Mouse (Mus musculus): ENCODE results near the gene Cars. TPM values are rescaled to one million over a fixed set of nuclear protein-coding genes. Genes with fewer than 3 reads are reported as not detected.

The Cars gene
- polyA plus RNA-seq, 1 experiment from 2014 or later = 57.8 TPM

GRCm38 (mm10) chr7:143614404-143615135, 14.7 kb upstream of the Cars start:
- Histone ChIP-seq H3K4me3 (no peak overlapping the region), H3K36me3 (no peaks in the 10 kb centered on the region), H3K27ac (no peak overlapping the region), H3K4me2 (no peak overlapping the region), H3K9me3 (no peaks in the 10 kb centered on the region), H3K4me1 (replicated peaks) (no peaks in the 10 kb centered on the region), H3K9ac (no peak overlapping the region), H3K27me3 (no peaks in the 10 kb centered on the region)
- no peak for ATAC-seq (ENCODE audit: low FRiP score)
- 72% methylated on average over 9 of the region's 9 CpGs for WGBS

GRCm38 (mm10) chr7:143612215-143612614, 12.3 kb upstream of the Cars start:
- Histone ChIP-seq H3K27me3 (no peaks in the 10 kb centered on the region), H3K4me3 (no peak overlapping the region), H3K27ac (no peak overlapping the region), H3K36me3 (no peaks in the 10 kb centered on the region), H3K4me1 (replicated peaks) (no peaks in the 10 kb centered on the region), H3K9me3 (no peaks in the 10 kb centered on the region), H3K4me2 (no peak overlapping the region), H3K9ac (no peak overlapping the region)
- WGBS = 59% methylated on average over 3 of the region's 3 CpGs
- no peak for ATAC-seq (ENCODE audit: low FRiP score)

- Histone ChIP-seq H3K4me3 (no peak overlapping the region), H3K4me1 (replicated peaks) (peaks cover 4% of the 10 kb centered on the region)
- 86% methylated on average over 3 of the region's 3 CpGs for WGBS
Observed at GRCm38 (mm10) chr7:143605321-143605720, 5.4 kb upstream of the Cars start.

GRCm38 (mm10) chr7:143604889-143605288, 5.0 kb upstream of the Cars start:
- 81% methylated on average over 2 of the region's 2 CpGs for WGBS
- no peak overlapping the region for H3K9ac ChIP-seq

More at GRCm38 (mm10) chr7:143605321-143605720, 5.4 kb upstream of the Cars start:
- Histone ChIP-seq H3K9ac (no peak overlapping the region), H3K9me3 (no peaks in the 10 kb centered on the region), H3K27me3 (no peaks in the 10 kb centered on the region), H3K36me3 (no peaks in the 10 kb centered on the region), H3K4me2 (no peak overlapping the region), H3K27ac (no peak overlapping the region)
- ATAC-seq (ENCODE audit: low FRiP score) = no peak

GRCm38 (mm10) chr7:143601705-143602104, 1.8 kb upstream of the Cars start:
- peaks cover 22% of the 10 kb centered on the region for H3K4me1 ChIP-seq (replicated peaks)
- no peak for ATAC-seq (ENCODE audit: low FRiP score)
- H3K27me3 ChIP-seq = no peaks in the 10 kb centered on the region
- no peaks in the 10 kb centered on the region for H3K9me3 ChIP-seq
- no peak overlapping the region for H3K4me2 ChIP-seq
- peaks cover 1% of the 10 kb centered on the region; the same call in 1 of the 2 replicates for H3K36me3 ChIP-seq
- no peak overlapping the region for H3K27ac ChIP-seq
- H3K4me3 ChIP-seq = no peak overlapping the region
- H3K9ac ChIP-seq = no peak overlapping the region
- WGBS = 85% methylated on average over 2 of the region's 2 CpGs

More at GRCm38 (mm10) chr7:143604889-143605288, 5.0 kb upstream of the Cars start:
- Histone ChIP-seq H3K27me3 (no peaks in the 10 kb centered on the region), H3K27ac (no peak overlapping the region), H3K4me2 (no peak overlapping the region), H3K36me3 (no peaks in the 10 kb centered on the region), H3K4me1 (replicated peaks) (peaks cover 5% of the 10 kb centered on the region), H3K4me3 (no peak overlapping the region), H3K9me3 (no peaks in the 10 kb centered on the region)
- no peak for ATAC-seq (ENCODE audit: low FRiP score)

- H3K9ac ChIP-seq = peak overlapping the region; percentile 51; the same call in 1 of the 2 replicates
- H3K27me3 ChIP-seq = no peaks in the 10 kb centered on the region
- H3K36me3 ChIP-seq = peaks cover 9% of the 10 kb centered on the region; the same call in 1 of the 2 replicates
- 0 out of 2 replicates have a peak overlapping the region, but pooled peaks have one; percentile 40 for H3K27ac ChIP-seq
- WGBS = 10% methylated on average over 15 of the region's 15 CpGs
- H3K4me2 ChIP-seq = peak overlapping the region; percentile 87
- ATAC-seq (ENCODE audit: low FRiP score) = peak; percentile 8; the same call in 1 of the 2 replicates
- no peaks in the 10 kb centered on the region for H3K9me3 ChIP-seq
- H3K4me1 ChIP-seq (replicated peaks) = peaks cover 27% of the 10 kb centered on the region
- peak overlapping the region; percentile 92 for H3K4me3 ChIP-seq
Observed at GRCm38 (mm10) chr7:143600231-143600740, 396 bp upstream of the Cars start.

GRCm38 (mm10) chr7:143594865-143595264, 5.0 kb downstream of the Cars start:
- no peak overlapping the region for H3K4me2 ChIP-seq
- no peak overlapping the region for H3K4me3 ChIP-seq
- WGBS = 67% methylated on average over 5 of the region's 5 CpGs
- peak overlapping the region; percentile 25 for H3K27ac ChIP-seq
- H3K36me3 ChIP-seq = peaks cover 46% of the 10 kb centered on the region
- ATAC-seq (ENCODE audit: low FRiP score) = no peak
- H3K27me3 ChIP-seq = no peaks in the 10 kb centered on the region
- no peak overlapping the region; the same call in 1 of the 2 replicates for H3K9ac ChIP-seq
- peaks cover 35% of the 10 kb centered on the region for H3K4me1 ChIP-seq (replicated peaks)
- no peaks in the 10 kb centered on the region for H3K9me3 ChIP-seq

- no peak overlapping the region for H3K4me3 ChIP-seq
- H3K9me3 ChIP-seq = no peaks in the 10 kb centered on the region
- no peak for ATAC-seq (ENCODE audit: low FRiP score)
- peaks cover 18% of the 10 kb centered on the region for H3K4me1 ChIP-seq (replicated peaks)
- no peak overlapping the region for H3K4me2 ChIP-seq
- no peaks in the 10 kb centered on the region for H3K27me3 ChIP-seq
- 96% methylated on average over 10 of the region's 10 CpGs for WGBS
- H3K36me3 ChIP-seq = peaks cover 72% of the 10 kb centered on the region
- H3K27ac ChIP-seq = no peak overlapping the region
- no peak overlapping the region for H3K9ac ChIP-seq
Observed at GRCm38 (mm10) chr7:143592255-143592654, 7.6 kb downstream of the Cars start.

- ATAC-seq (ENCODE audit: low FRiP score) = no peak
- Histone ChIP-seq H3K27me3 (no peaks in the 10 kb centered on the region), H3K4me1 (replicated peaks) (no peaks in the 10 kb centered on the region), H3K27ac (no peak overlapping the region), H3K9me3 (no peaks in the 10 kb centered on the region), H3K36me3 (peaks cover 97% of the 10 kb centered on the region), H3K9ac (no peak overlapping the region), H3K4me3 (no peak overlapping the region), H3K4me2 (no peak overlapping the region)
- 89% methylated on average over 4 of the region's 4 CpGs for WGBS
Observed at GRCm38 (mm10) chr7:143588006-143588405, 11.9 kb downstream of the Cars start.

GRCm38 (mm10) chr7:143587586-143587985, 12.3 kb downstream of the Cars start:
- Histone ChIP-seq H3K27ac (no peak overlapping the region), H3K4me1 (replicated peaks) (no peaks in the 10 kb centered on the region), H3K4me2 (no peak overlapping the region), H3K4me3 (no peak overlapping the region), H3K9ac (no peak overlapping the region), H3K9me3 (no peaks in the 10 kb centered on the region), H3K27me3 (no peaks in the 10 kb centered on the region), H3K36me3 (peaks cover 97% of the 10 kb centered on the region)
- 89% methylated on average over 5 of the region's 5 CpGs for WGBS
- no peak for ATAC-seq (ENCODE audit: low FRiP score)

- Histone ChIP-seq H3K27ac (no peak overlapping the region), H3K27me3 (no peaks in the 10 kb centered on the region), H3K4me2 (no peak overlapping the region), H3K4me1 (replicated peaks) (no peaks in the 10 kb centered on the region), H3K9ac (no peak overlapping the region), H3K9me3 (no peaks in the 10 kb centered on the region), H3K36me3 (peaks cover 89% of the 10 kb centered on the region), H3K4me3 (no peak overlapping the region)
- ATAC-seq (ENCODE audit: low FRiP score) = no peak
- WGBS = 40% methylated on average over 3 of the region's 3 CpGs
Observed at GRCm38 (mm10) chr7:143583956-143584355, 15.9 kb downstream of the Cars start.

- no peak overlapping the region for H3K4me2 ChIP-seq
- no peak overlapping the region for H3K9ac ChIP-seq
- ATAC-seq (ENCODE audit: low FRiP score) = no peak
- no peaks in the 10 kb centered on the region for H3K27me3 ChIP-seq
- H3K36me3 ChIP-seq = peaks cover 89% of the 10 kb centered on the region
- no peak overlapping the region for H3K4me3 ChIP-seq
- no peaks in the 10 kb centered on the region for H3K4me1 ChIP-seq (replicated peaks)
- H3K9me3 ChIP-seq = no peaks in the 10 kb centered on the region
- WGBS = 91% methylated on average over 5 of the region's 5 CpGs
- no peak overlapping the region for H3K27ac ChIP-seq
Observed at GRCm38 (mm10) chr7:143583025-143583424, 16.9 kb downstream of the Cars start.

GRCm38 (mm10) chr7:143575751-143576150, 24.1 kb downstream of the Cars start:
- Histone ChIP-seq H3K9ac (no peak overlapping the region), H3K4me2 (no peak overlapping the region), H3K36me3 (peaks cover 95% of the 10 kb centered on the region), H3K27me3 (no peaks in the 10 kb centered on the region), H3K4me3 (no peak overlapping the region), H3K27ac (no peak overlapping the region), H3K9me3 (no peaks in the 10 kb centered on the region), H3K4me1 (replicated peaks) (no peaks in the 10 kb centered on the region)
- ATAC-seq (ENCODE audit: low FRiP score) = no peak
- 94% methylated on average over 11 of the region's 11 CpGs for WGBS

All from hindbrain, embryonic 13.5 days (tissue).